24 mouse cellular contexts compared by ENCODE assay signal in the genomic region with DNA sequence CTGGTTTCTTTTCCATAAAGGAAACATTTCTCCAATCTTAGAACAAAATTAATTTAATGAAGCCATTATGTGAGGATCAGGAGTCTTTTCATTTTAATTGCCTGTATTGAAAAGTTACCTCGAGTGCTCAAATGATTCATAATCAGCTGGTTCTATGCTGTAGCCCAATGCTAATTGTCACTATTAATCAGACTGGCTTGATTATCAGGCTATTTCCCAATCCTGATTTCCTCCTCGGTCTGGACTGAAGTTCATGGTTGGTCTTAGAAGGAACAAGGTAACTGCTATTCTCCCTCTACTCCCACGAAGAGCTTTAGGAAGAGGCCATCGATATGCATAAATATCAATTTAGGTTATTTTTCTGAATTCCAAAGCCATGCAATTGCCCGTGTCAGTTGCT.
A peak's percentile ranks its signal among the peaks of the same experiment; 100 is the strongest.
DNase-seq lines count a peak whose midpoint lies in the region; ATAC-seq and TF ChIP-seq lines count a peak whose summit lies in the region.
"Had no signal": no experiment of that assay in that cellular context is flagged by ENCODE, and none has a peak within 500 bp of the region (broad histone marks: within the 10 kb centered on the region; RNA-seq: fewer than 3 reads in every experiment).

No protein-coding gene starts in this region.

- DNase-seq in forebrain, embryonic 11.5 days (ENCODE audit: low spot score): no peak
- no peak for DNase-seq in heart, postnatal 10 days
- DNase-seq in Muller cell, postnatal 12 days (ENCODE audit: inconsistent ontology term): peak; percentile 42
- no peak for DNase-seq in liver
- DNase-seq: cerebellum, adult 18-20 months; kidney, postnatal 4 days; liver, postnatal 0 days; lung, postnatal 36 days; right cerebral cortex, adult 18-20 months; thymus, postnatal 4 days had no signal

- intact Hi-C loops in heart, postnatal 10 days (cut with DNase I): no loop called here

- no peak overlapping the region for H3K4me3 ChIP-seq in forebrain, embryonic 13.5 days
- H3K4me3 ChIP-seq in forebrain, embryonic 11.5 days (ENCODE audit: low read depth, low read length): no peak overlapping the region
- no peak overlapping the region for H3K4me3 ChIP-seq in heart, embryonic 14.5 days (ENCODE audit: control insufficient read depth in 1 of 2, insufficient read depth in 1 of 2, low read depth in 1 of 2, low read length in 2 of 2)
- H3K4me3 ChIP-seq in intestine, postnatal 0 days (ENCODE audit: low read depth, low read length): no peak overlapping the region
- H3K4me3 ChIP-seq: embryonic facial prominence, embryonic 13.5 days; forebrain, embryonic 10.5 days; hindbrain, embryonic 12.5 days; limb, embryonic 13.5 days; liver, embryonic 12.5 days; neural tube, embryonic 12.5 days had no signal

- H3K9ac ChIP-seq in forebrain, embryonic 13.5 days: no peak overlapping the region
- H3K9ac ChIP-seq in forebrain, embryonic 11.5 days (ENCODE audit: low read length): no peak overlapping the region
- no peak overlapping the region for H3K9ac ChIP-seq in heart, embryonic 14.5 days (ENCODE audit: low read length)
- H3K9ac ChIP-seq in intestine, postnatal 0 days (ENCODE audit: low read depth, low read length): no peak overlapping the region
- H3K9ac ChIP-seq: embryonic facial prominence, embryonic 13.5 days; hindbrain, embryonic 12.5 days; limb, embryonic 13.5 days; liver, embryonic 12.5 days; liver, postnatal 0 days; neural tube, embryonic 12.5 days had no signal

- H3K36me3 ChIP-seq in forebrain, embryonic 13.5 days (ENCODE audit: poor library complexity, severe bottlenecking): no peaks in the 10 kb centered on the region
- H3K36me3 ChIP-seq in forebrain, embryonic 11.5 days (ENCODE audit: control insufficient read depth, insufficient read depth, low read length): no peaks in the 10 kb centered on the region
- H3K36me3 ChIP-seq in heart, embryonic 14.5 days (ENCODE audit: control insufficient read depth, insufficient read depth, low read length): peaks cover 14% of the 10 kb centered on the region
- no peaks in the 10 kb centered on the region for H3K36me3 ChIP-seq in intestine, postnatal 0 days (ENCODE audit: control insufficient read depth, insufficient read depth)
- H3K36me3 ChIP-seq: embryonic facial prominence, embryonic 13.5 days; forebrain, embryonic 10.5 days; G1E; hindbrain, embryonic 12.5 days; limb, embryonic 13.5 days; liver, embryonic 12.5 days; neural tube, embryonic 12.5 days had no signal

- no peaks in the 10 kb centered on the region for H3K9me3 ChIP-seq in forebrain, embryonic 13.5 days (replicated peaks)
- H3K9me3 ChIP-seq in forebrain, embryonic 11.5 days (ENCODE audit: control insufficient read depth, low read length): no peaks in the 10 kb centered on the region
- H3K9me3 ChIP-seq in heart, embryonic 14.5 days (ENCODE audit: control insufficient read depth, low read length): no peaks in the 10 kb centered on the region
- H3K9me3 ChIP-seq in intestine, postnatal 0 days (ENCODE audit: control insufficient read depth): no peaks in the 10 kb centered on the region
- H3K9me3 ChIP-seq: embryonic facial prominence, embryonic 13.5 days; forebrain, embryonic 10.5 days; hindbrain, embryonic 12.5 days; limb, embryonic 13.5 days; liver, embryonic 12.5 days; neural tube, embryonic 12.5 days had no signal

- no peaks in the 10 kb centered on the region for H3K27me3 ChIP-seq in forebrain, embryonic 13.5 days
- H3K27me3 ChIP-seq in forebrain, embryonic 11.5 days (ENCODE audit: control insufficient read depth, insufficient read depth, low read length): no peaks in the 10 kb centered on the region
- H3K27me3 ChIP-seq in heart, embryonic 14.5 days (ENCODE audit: control insufficient read depth, insufficient read depth, low read length): no peaks in the 10 kb centered on the region
- no peaks in the 10 kb centered on the region for H3K27me3 ChIP-seq in intestine, postnatal 0 days (replicated peaks; ENCODE audit: control insufficient read depth, insufficient read depth, low read length)
- H3K27me3 ChIP-seq: embryonic facial prominence, embryonic 13.5 days; hindbrain, embryonic 12.5 days; limb, embryonic 13.5 days; liver, embryonic 12.5 days; neural tube, embryonic 12.5 days; Patski had no signal

- WGBS in forebrain, embryonic 13.5 days: 60% methylated on average over 5 of the region's 5 CpGs
- WGBS in forebrain, embryonic 11.5 days: 78% methylated on average over 5 of the region's 5 CpGs
- WGBS in heart, embryonic 14.5 days: 60% methylated on average over 5 of the region's 5 CpGs
- 38% methylated on average over 5 of the region's 5 CpGs for WGBS in intestine, postnatal 0 days

- no peak for TF ChIP-seq CTCF in intestine, postnatal 0 days (IDR thresholded peaks at IDR 0.05; ENCODE audit: low read depth)

- H3K4me1 ChIP-seq in forebrain, embryonic 13.5 days: peaks cover 10% of the 10 kb centered on the region
- H3K4me1 ChIP-seq in forebrain, embryonic 11.5 days (replicated peaks; ENCODE audit: control insufficient read depth, insufficient read depth, low read length): no peaks in the 10 kb centered on the region
- H3K4me1 ChIP-seq in heart, embryonic 14.5 days (ENCODE audit: control insufficient read depth in 2 of 2, insufficient read depth in 2 of 2, low read length in 2 of 2): peaks cover 15 to 34% of the 10 kb centered on the region in 2 experiments
- peaks cover 2% of the 10 kb centered on the region; the same call in 1 of the 2 replicates for H3K4me1 ChIP-seq in intestine, postnatal 0 days (replicated peaks; ENCODE audit: control insufficient read depth, insufficient read depth, low read length)
- H3K4me1 ChIP-seq: hindbrain, embryonic 12.5 days; neural tube, embryonic 12.5 days had no signal

- no peak overlapping the region for H3K4me2 ChIP-seq in forebrain, embryonic 13.5 days
- no peak overlapping the region for H3K4me2 ChIP-seq in forebrain, embryonic 11.5 days (ENCODE audit: low read depth, low read length, severe bottlenecking)
- no peak overlapping the region for H3K4me2 ChIP-seq in heart, embryonic 14.5 days (ENCODE audit: low read length)
- H3K4me2 ChIP-seq in intestine, postnatal 0 days (replicated peaks; ENCODE audit: low read depth): no peak overlapping the region
- H3K4me2 ChIP-seq: embryonic facial prominence, embryonic 13.5 days; hindbrain, embryonic 12.5 days; limb, embryonic 13.5 days; liver, embryonic 12.5 days; midbrain, embryonic 11.5 days; neural tube, embryonic 12.5 days had no signal

- peak; percentile 51; the same call in 1 of the 2 replicates for ATAC-seq in forebrain, embryonic 13.5 days
- ATAC-seq in forebrain, embryonic 11.5 days (replicated peaks; ENCODE audit: low FRiP score): no peak; the same call in 1 of the 2 replicates
- no peak for ATAC-seq in heart, embryonic 14.5 days (ENCODE audit: insufficient number of reproducible peaks, insufficient read depth, low FRiP score, low read depth)
- peak; percentile 81 for ATAC-seq in intestine, postnatal 0 days
- ATAC-seq: liver, postnatal 0 days; midbrain, embryonic 16.5 days had no signal

- no peak overlapping the region for H3K27ac ChIP-seq in forebrain, embryonic 13.5 days
- no peak overlapping the region for H3K27ac ChIP-seq in forebrain, embryonic 11.5 days (ENCODE audit: low read depth, low read length)
- peak overlapping the region; percentile 12 to 24; a peak in 3 of 4 replicates for H3K27ac ChIP-seq in heart, embryonic 14.5 days (replicated peaks in 1 of 2; ENCODE audit: control insufficient read depth in 1 of 2, insufficient read depth in 1 of 2, low read depth in 2 of 2, low read length in 2 of 2)
- peak overlapping the region; percentile 51 for H3K27ac ChIP-seq in intestine, postnatal 0 days (ENCODE audit: low read depth, low read length)
- H3K27ac ChIP-seq: embryonic facial prominence, embryonic 13.5 days; forebrain, embryonic 10.5 days; hindbrain, embryonic 12.5 days; kidney, postnatal 0 days; limb, embryonic 13.5 days; liver, embryonic 12.5 days; neural tube, embryonic 12.5 days had no signal

Comparison
In these comparisons a context has a peak if more than half of its experiments do, and no peak if none do; other contexts are left out.
1. ATAC-seq: peak in forebrain, embryonic 13.5 days (single experiment) and intestine, postnatal 0 days (single experiment); none in forebrain, embryonic 11.5 days (single experiment) and heart, embryonic 14.5 days (single experiment).
2. H3K27ac ChIP-seq: peak in heart, embryonic 14.5 days (2 of 2) and intestine, postnatal 0 days (single experiment); none in forebrain, embryonic 13.5 days (single experiment) and forebrain, embryonic 11.5 days (single experiment).